Mouse (Mus musculus) fat pad, adult 2 months (tissue): Measurements from ENCODE around the gene Cib4.

ENCODE experiments used
- DNase-seq: peaks from one replicate; pipeline ENCODE4 v3.0.0-alpha.2; 2011; ENCODE audit warnings: low read depth, low spot score; ENCODE audit errors: extremely low read depth

Gene Cib4

DNA sequence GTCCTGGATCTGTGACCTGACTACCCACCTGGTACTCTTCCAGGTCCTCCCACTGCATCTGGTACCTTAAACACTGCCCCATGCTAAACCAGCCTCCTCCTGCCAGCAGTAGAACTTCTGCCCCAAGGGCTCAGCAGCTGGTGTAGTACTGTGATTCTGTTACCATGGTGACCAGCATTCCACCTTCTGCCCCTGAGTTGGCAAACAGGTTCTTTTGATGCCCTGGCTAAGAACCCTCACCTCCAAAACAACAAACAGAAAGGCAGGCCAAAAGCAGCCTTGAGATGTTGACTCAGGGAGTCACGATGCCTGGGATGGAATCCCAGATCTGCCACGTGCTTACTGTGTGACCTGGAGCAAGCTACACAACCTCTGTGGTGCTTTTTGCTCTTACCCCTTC is at the start of gene Cib4:
TSS of gene Cib4 (minus strand) at position 139 of the 400 bp plus-strand sequence.
- no peak for DNase-seq

DNA sequence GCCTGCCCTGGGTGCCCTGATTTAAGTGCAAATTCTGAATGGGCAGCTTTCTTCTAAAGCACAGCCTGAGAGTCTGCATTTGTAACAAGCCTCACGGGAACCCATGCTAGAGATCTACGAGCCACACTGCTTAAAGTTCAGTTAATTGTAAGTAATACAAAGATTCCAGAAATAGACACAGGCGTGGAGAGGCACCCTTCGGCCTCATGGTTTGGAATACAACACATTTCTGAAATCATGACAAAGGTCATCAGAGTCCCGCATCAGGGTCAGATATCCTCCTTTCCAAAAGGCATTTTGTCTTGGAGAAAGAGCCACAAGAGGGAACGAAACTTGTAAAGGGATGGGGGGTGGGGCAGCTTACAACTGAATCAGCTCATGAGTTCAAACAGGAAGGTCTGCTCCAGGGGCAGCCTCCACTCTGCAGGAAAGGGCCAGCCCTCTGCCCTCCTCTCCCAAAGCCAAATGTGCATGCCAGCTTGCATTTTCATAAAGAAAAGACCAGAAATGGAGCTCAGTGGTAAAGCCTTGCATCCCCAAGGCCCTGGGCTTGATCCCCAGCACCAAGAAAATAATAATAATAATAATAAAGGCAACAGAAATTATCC is 49.4 kb upstream of the Cib4 start:
- no peak for DNase-seq

DNA sequence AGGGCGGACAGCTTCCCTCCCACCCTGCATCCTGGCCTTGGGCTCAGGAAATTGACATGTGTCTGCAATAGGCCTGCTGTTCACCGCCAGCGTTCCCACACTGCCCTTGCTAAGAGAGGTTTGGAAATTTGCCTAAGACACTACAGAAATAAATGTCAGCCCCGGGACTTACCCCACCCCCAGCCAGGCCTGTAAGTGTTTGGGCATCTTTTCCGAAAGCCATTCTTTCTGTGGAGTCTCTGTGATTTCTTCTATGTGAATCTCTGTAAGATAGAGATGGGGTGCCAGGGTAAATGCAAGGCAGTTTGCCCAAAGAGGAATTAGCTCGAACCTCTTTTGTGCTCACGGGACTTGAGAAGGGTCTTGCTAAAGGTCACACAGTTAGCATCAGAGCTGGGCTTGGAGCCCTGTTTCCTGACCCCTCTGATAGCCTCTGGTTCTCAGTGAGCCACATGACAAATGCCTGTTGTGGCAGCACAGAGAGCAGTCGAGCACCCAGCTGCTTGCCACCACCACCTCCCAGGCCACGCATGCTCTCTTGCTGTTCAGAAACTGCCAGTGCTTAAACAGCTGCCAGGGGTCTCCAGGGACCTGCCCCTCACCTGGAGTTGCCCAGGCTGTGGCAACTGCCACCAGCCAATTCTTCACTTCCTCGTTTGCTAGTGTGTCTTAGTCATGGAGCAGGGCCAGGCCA is 48.3 kb upstream of the Cib4 start:
- DNase-seq, result no peak

DNA sequence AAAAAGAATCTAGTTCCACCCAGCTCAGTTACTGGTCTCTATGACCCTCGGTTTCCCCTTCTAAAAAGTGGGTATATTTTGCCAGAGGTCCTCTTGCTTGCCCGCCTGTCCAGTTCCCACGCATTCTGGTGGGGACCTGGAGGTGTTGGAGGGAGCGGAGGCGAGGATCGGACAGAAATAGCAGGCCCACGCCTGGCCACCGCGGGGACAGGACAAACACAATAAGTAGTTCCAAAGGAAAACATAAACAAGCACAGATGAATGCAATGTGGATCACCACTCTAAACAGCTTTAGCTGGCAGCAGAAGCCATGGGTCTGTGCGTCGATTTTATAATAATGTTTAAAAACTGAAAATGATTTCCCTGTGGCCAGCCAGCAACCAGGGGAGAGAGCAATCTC is 47.7 kb upstream of the Cib4 start:
- no peak for DNase-seq

GRCm38 (mm10) chr5:30592279-30592980 is 46.8 kb upstream of the Cib4 start:
- DNase-seq, result no peak

- DNase-seq, result no peak
Observed at GRCm38 (mm10) chr5:30591786-30592185, 46.1 kb upstream of the Cib4 start.

GRCm38 (mm10) chr5:30591205-30591731 is 45.6 kb upstream of the Cib4 start:
- DNase-seq, result no peak

DNA sequence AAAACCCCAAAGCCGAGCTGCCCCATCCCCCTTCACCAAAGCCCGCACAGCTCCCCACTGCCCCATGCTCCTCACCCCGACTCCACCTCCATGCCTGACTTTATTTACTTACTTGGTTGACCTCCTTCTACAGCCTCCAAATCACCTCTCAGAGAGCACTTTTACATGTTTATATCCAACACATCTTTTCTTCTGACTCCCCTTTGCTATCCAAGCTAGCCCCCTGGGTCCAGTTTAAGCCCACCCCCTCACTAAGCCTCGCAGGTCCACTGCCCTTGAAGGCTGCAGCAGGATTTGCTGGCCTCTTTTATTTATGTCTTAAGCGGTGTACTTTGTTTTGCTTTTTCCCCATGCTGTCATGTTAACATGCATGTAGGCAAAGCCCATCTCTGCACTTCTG is 44.6 kb upstream of the Cib4 start:
- no peak for DNase-seq

- no peak for DNase-seq
Observed at GRCm38 (mm10) chr5:30589546-30589945, 43.9 kb upstream of the Cib4 start.

GRCm38 (mm10) chr5:30589069-30589468 is 43.4 kb upstream of the Cib4 start:
- no peak for DNase-seq

- DNase-seq, result no peak
Observed at GRCm38 (mm10) chr5:30588301-30588968, 42.8 kb upstream of the Cib4 start.

DNA sequence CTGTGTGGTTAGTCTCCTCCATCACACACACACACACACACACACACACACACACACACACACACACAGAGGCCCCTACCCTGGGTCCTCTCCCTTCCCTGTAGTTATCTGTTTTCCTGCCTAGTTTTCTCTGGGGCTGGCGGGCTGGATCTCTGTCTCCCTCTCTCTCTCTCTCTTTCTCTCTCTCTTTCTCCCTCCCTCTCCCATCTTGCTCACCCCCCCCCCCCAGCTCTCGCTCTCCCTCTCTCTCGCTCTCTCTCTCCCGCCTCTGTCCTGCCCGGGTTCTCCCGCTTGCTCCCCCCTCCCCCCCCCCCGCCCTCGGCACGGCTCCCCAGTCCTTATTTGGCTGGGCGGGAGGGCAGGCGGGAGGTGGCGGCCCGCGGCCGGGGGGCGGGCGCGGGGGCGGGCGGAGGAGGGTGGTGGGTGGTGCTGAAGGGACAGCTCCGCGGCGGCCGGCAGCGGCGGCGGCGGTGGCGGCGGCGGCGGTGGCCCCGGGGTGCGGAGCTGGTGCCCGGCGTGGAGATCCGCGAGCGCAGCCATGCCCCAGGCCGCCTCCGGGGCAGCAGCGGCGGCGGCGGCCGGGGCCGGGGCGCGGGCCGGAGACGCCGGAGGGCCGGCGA is 42.2 kb upstream of the Cib4 start, which contains the start of gene Kcnk3:
TSS of gene Kcnk3 (plus strand) at position 490 of the 620 bp plus-strand sequence.
- DNase-seq, result no peak

- DNase-seq, result no peak
Observed at GRCm38 (mm10) chr5:30587101-30587500, 41.5 kb upstream of the Cib4 start.

- no peak for DNase-seq
Observed at GRCm38 (mm10) chr5:30586616-30587015, 41.0 kb upstream of the Cib4 start.

GRCm38 (mm10) chr5:30582017-30582416 is 36.4 kb upstream of the Cib4 start:
- DNase-seq, result no peak

DNA sequence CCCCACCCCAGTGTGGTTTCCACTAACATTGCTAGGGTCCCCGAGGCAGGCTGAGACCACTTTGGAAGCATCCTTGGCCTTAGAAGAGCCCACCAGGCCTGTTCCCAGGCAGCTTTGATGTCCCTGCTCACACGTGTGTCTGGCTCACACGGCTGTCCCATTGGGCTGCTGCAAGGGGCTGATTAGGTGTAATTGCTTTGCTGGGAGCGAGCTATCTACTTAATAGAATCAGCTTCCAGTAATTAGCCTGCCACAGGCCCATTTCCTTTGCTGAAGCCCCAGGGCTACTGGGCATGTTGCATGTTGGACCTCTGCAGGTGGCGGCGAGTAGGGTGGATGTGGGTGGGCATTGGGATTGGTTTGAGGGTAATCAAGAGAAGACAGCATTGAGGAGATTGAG is 35.1 kb upstream of the Cib4 start:
- DNase-seq, result no peak

- DNase-seq, result no peak
Observed at GRCm38 (mm10) chr5:30578445-30579080, 32.9 kb upstream of the Cib4 start.

- no peak for DNase-seq
Observed at GRCm38 (mm10) chr5:30577654-30578310, 32.1 kb upstream of the Cib4 start.

GRCm38 (mm10) chr5:30577251-30577650 is 31.6 kb upstream of the Cib4 start:
- DNase-seq, result no peak

- DNase-seq, result no peak
Observed at GRCm38 (mm10) chr5:30576233-30576632, 30.6 kb upstream of the Cib4 start.
